In the genomic region with DNA sequence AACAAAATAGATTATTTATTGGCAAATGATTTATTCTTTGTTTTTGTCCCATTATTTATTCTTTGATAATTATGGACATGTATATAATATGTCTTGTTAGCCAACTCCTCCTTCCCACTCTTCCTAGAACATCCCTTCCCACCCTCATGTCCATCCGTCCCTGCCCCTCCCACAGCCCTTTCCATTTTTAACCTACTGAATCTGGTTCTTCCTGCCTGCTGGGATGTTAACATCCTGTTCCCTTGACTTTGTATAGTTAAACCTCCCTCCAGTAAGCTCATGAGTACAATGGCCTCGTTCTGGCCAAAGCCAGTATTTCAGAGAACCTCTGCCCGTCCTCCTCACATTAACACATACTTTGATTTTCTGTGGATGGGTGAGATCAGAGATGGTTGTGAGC, we compare ENCODE assay signal across 20 mouse cellular contexts. TPM values are rescaled to one million over a fixed set of nuclear protein-coding genes. Genes with fewer than 3 reads are reported as not detected.
"Had no signal": no experiment of that assay in that cellular context is flagged by ENCODE, and none has a peak within 500 bp of the region (broad histone marks: within the 10 kb centered on the region; RNA-seq: fewer than 3 reads in every experiment).

No protein-coding gene starts in this region.

- H3K27ac ChIP-seq: kidney, postnatal 0 days; layer of hippocampus, adult 2 months; limb, embryonic 12.5 days; limb, embryonic 15.5 days; liver, embryonic 14.5 days; stomach, postnatal 0 days had no signal

- H3K4me2 ChIP-seq: limb, embryonic 12.5 days; limb, embryonic 15.5 days; liver, embryonic 11.5 days; midbrain, embryonic 11.5 days had no signal

- H3K9me3 ChIP-seq: limb, embryonic 12.5 days; limb, embryonic 15.5 days had no signal

- ATAC-seq: intestine, postnatal 0 days; liver, postnatal 0 days had no signal

- H3K27me3 ChIP-seq: limb, embryonic 12.5 days; limb, embryonic 15.5 days had no signal

- H3K4me3 ChIP-seq: layer of hippocampus, adult 2 months; limb, embryonic 12.5 days; limb, embryonic 15.5 days had no signal

- H3K9ac ChIP-seq: limb, embryonic 12.5 days; limb, embryonic 15.5 days; liver, embryonic 14.5 days; liver, postnatal 0 days had no signal

- DNase-seq: kidney, adult 2 months; kidney, postnatal 25 days; layer of hippocampus, adult 9-11 months; left cerebral cortex, postnatal 4 days; liver, postnatal 0 days; midbrain, embryonic 14.5 days; thymus, adult 2 months; thymus, postnatal 14 days had no signal

- H3K4me1 ChIP-seq: limb, embryonic 12.5 days; limb, embryonic 15.5 days had no signal

- H3K36me3 ChIP-seq: limb, embryonic 12.5 days; limb, embryonic 15.5 days had no signal

RNA-seq across cellular contexts. Expression of gene Cfap61, which starts 6.8 kb away (rescaled TPM):
- total RNA-seq: megakaryocyte-erythroid progenitor cell, adult 5-6 weeks had no signal
- polyA plus RNA-seq: liver, embryonic 11.5 days; liver, embryonic 14.5 days; liver, postnatal 0 days; small intestine, adult 2 months; stomach, embryonic 14.5 days had no signal
